Mouse (Mus musculus): ENCODE data around the gene Vti1b.

The Vti1b gene

GRCm38 (mm10) chr12:79140811-79141210 is 31.7 kb downstream of the Vti1b start:
- intact Hi-C loops (cut with DNase I): no loop called here

- intact Hi-C loops (cut with DNase I): no loop called here
Observed at GRCm38 (mm10) chr12:79139417-79139816, 33.0 kb downstream of the Vti1b start.

- intact Hi-C loops (cut with DNase I): no loop called here
Observed at GRCm38 (mm10) chr12:79138999-79139398, 33.5 kb downstream of the Vti1b start.

GRCm38 (mm10) chr12:79136949-79137348 is 35.5 kb downstream of the Vti1b start:
- intact Hi-C loops (cut with DNase I): no loop called here

GRCm38 (mm10) chr12:79135105-79135504 is 37.4 kb downstream of the Vti1b start:
- intact Hi-C loops (cut with DNase I): no loop called here

- intact Hi-C loops (cut with DNase I): no loop called here
Observed at GRCm38 (mm10) chr12:79134676-79135075, 37.8 kb downstream of the Vti1b start.

GRCm38 (mm10) chr12:79131706-79132460 is 40.6 kb downstream of the Vti1b start:
- intact Hi-C loops (cut with DNase I): no loop called here

GRCm38 (mm10) chr12:79131178-79131675 is 41.2 kb downstream of the Vti1b start:
- intact Hi-C loops (cut with DNase I): no loop called here

GRCm38 (mm10) chr12:79130299-79131177 is 41.9 kb downstream of the Vti1b start, which contains the start of gene Arg2:
Arg2 (plus strand) TSS chr12:79130777.
- intact Hi-C loops (cut with DNase I): no loop called here

GRCm38 (mm10) chr12:79122820-79123219 is 49.6 kb downstream of the Vti1b start:
- intact Hi-C loops (cut with DNase I): no loop called here

- intact Hi-C loops (cut with DNase I): no loop called here
Observed at GRCm38 (mm10) chr12:79118991-79119390, 53.5 kb downstream of the Vti1b start.

All from adrenal gland (tissue).